Mouse (Mus musculus) bone marrow, adult 2 months (tissue): ENCODE measurements at regions not wholly inside any gene's neighbourhood (a gene's known extent, or its start where the extent isn't known, plus 50 kb on each side); places are given as distances from the start of the nearest gene placed in this dataset.

Source experiments
- CTCF ChIP-seq: fragments of 200-500 bp; IDR thresholded peaks from 2 replicates; pipeline ENCODE4 v1.5.1; 2011; ENCODE audit warnings: low read length, control low read depth; ENCODE audit not compliant: control insufficient read depth, insufficient read depth
- POLR2A ChIP-seq: fragments of 200-500 bp; IDR thresholded peaks from 2 replicates; pipeline ENCODE4 v1.6.1; 2011; ENCODE audit warnings: low read depth, mild to moderate bottlenecking, control low read depth, low read length, borderline replicate concordance; ENCODE audit not compliant: control insufficient read depth

DNA sequence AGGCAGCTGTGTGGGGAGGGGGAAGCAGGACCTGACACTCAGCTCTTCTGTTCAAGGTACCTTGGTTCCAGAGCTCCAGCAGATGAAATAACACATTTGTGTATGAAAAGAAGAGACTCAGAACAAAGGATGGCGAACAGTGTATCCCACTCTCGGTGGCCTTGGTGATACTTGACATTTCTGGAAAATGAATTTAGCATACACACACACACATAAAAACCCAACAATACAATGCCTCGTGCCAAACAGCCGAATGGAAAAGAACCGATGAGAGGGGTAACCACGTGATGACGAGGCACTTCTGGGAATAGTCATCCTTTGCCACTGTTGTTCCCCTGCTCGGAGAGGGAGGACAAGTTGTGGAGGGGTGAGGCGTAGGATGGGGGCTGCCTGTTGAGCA, 97.6 kb downstream of the Tmem130 start:
- TF ChIP-seq CTCF (no peak), POLR2A (no peak)
